Mouse (Mus musculus) liver, adult 2 months (tissue): ENCODE measurements around the gene Pax2. TPM values are rescaled to one million over a fixed set of nuclear protein-coding genes. Genes with fewer than 3 reads are reported as not detected.

Source experiments
- DNase-seq: peaks from one replicate; pipeline ENCODE4 v3.0.0-alpha.2; 2011; ENCODE audit warnings: low read depth, low spot score; ENCODE audit errors: extremely low read depth
- H3K27ac ChIP-seq: fragments of 200-500 bp; replicated peaks from 2 replicates; pipeline ENCODE4 v1.5.1; 2012; ENCODE audit warnings: low read depth, mild to moderate bottlenecking, control low read depth, inconsistent platforms, low read length; ENCODE audit not compliant: insufficient read depth
- H3K27me3 ChIP-seq: fragments of 200-500 bp; 2 replicates; pipeline ENCODE4 v1.6.1; 2012; ENCODE audit warnings: mild to moderate bottlenecking, moderate library complexity, low read length, inconsistent platforms; ENCODE audit not compliant: control insufficient read depth, insufficient read depth
- H3K36me3 ChIP-seq: fragments of 200-500 bp; 2 replicates; pipeline ENCODE4 v1.6.1; 2012; ENCODE audit warnings: low read length, inconsistent platforms; ENCODE audit not compliant: control insufficient read depth, insufficient read depth
- H3K4me1 ChIP-seq: fragments of 200-500 bp; 2 replicates; pipeline ENCODE4 v1.6.1; 2011; ENCODE audit warnings: low read length; ENCODE audit not compliant: control insufficient read depth, insufficient read depth
- H3K4me3 ChIP-seq: fragments of 200-500 bp; 2 replicates; pipeline ENCODE4 v1.5.1; 2011; ENCODE audit warnings: low read depth, mild to moderate bottlenecking, control low read depth, low read length, moderate library complexity; ENCODE audit not compliant: insufficient read depth
- H3K79me2 ChIP-seq: fragments of 200-500 bp; 2 replicates; pipeline ENCODE4 v1.6.1; 2012; ENCODE audit warnings: inconsistent platforms, mild to moderate bottlenecking, low read length, moderate library complexity; ENCODE audit not compliant: control insufficient read depth, insufficient read depth
- H3K9ac ChIP-seq: fragments of 200-500 bp; 2 replicates; pipeline ENCODE4 v1.6.1; 2012; ENCODE audit warnings: low read depth, mild to moderate bottlenecking, control low read depth, inconsistent platforms, low read length
- CTCF ChIP-seq: fragments of 200-500 bp; IDR thresholded peaks from 2 replicates; pipeline ENCODE4 v1.5.1; 2011; ENCODE audit warnings: low read depth, low read length, control low read depth
- POLR2A ChIP-seq: fragments of 200-500 bp; IDR thresholded peaks from 2 replicates; pipeline ENCODE4 v1.6.1; 2011; ENCODE audit warnings: low read length, control low read depth; ENCODE audit not compliant: insufficient read depth; ENCODE audit errors: extremely low read depth
- WGBS: fragments of 180-500 bp; shearing (Covaris S2); methylation state at CpG from one replicate; pipeline ENCODE4 v1.1.7; 2018; 5-methylcytosine and 5-hydroxymethylcytosine counted together
- polyA plus RNA-seq: library from polyadenylated mRNA; depleted of rRNA; stranded (reverse); fragments of >200 nt; gene quantifications from 2 replicates; pipeline ENCODE4 v1.2.3, GENCODE M21; 2012
- total RNA-seq: library from RNA; depleted of rRNA; stranded (reverse); fragments of >200 nt; gene quantifications from 2 replicates; pipeline ENCODE4 v1.2.3, GENCODE M21; 2014

Pax2 gene
- total and polyA plus RNA-seq, 2 experiments: not detected

DNA sequence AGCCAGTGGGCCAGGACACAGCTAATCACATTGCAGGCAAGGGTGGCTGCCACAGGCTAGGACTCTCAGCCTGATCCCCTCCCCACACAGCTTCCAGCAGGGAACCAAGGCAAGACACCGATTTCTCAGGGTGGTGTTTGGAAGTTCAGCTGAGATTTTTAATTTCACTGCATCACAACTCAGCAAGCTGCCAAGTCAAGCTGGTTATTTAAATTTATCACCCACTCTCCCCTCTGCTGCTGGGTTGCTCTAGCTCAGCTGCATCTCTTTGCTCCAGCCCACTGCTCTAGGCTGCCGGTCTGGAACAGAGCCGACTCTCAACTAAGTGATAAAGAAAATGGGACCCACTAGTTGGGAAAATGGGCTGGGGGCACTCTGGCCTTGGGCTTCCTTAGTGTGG is 65.7 kb downstream of the Pax2 start:
- H3K4me3 ChIP-seq: no peak overlapping the region
- H3K27me3 ChIP-seq: peaks cover 2% of the 10 kb centered on the region; the same call in 1 of the 2 replicates
- H3K4me1 ChIP-seq: no peaks in the 10 kb centered on the region
- no peak overlapping the region for H3K27ac ChIP-seq
- DNase-seq: no peak
- WGBS: 58% methylated on average over 3 of the region's 3 CpGs
- no peak overlapping the region for H3K9ac ChIP-seq
- TF ChIP-seq CTCF (no peak), POLR2A (no peak)
- H3K79me2 ChIP-seq: no peaks in the 10 kb centered on the region
- no peaks in the 10 kb centered on the region for H3K36me3 ChIP-seq

DNA sequence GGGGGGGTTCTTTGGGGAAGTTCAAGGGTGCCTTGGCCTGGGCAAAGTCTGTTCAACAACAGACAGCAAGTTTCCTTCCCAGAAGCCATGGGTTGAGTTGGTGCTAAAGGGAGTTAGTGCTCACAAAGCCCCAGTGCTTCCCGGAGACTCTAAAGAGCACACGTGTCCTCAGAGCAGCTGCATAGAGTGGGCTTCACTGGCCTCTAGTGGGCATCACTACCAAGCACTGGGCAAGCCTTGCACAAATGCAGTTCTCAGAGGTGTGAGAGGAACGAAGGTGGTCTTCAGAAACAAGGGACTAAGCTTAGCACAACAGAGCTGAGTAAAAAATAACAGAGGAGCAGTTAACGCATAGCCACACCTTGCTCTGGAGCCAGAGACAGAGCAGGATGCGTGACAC is 66.5 kb downstream of the Pax2 start:
- Histone ChIP-seq H3K4me1 (no peaks in the 10 kb centered on the region), H3K36me3 (no peaks in the 10 kb centered on the region), H3K27me3 (peaks cover 2% of the 10 kb centered on the region; the same call in 1 of the 2 replicates), H3K4me3 (no peak overlapping the region), H3K9ac (no peak overlapping the region), H3K79me2 (no peaks in the 10 kb centered on the region), H3K27ac (no peak overlapping the region)
- TF ChIP-seq CTCF: no peak
- TF ChIP-seq POLR2A: no peak
- WGBS: 63% methylated on average over 5 of the region's 5 CpGs
- DNase-seq: no peak

DNA sequence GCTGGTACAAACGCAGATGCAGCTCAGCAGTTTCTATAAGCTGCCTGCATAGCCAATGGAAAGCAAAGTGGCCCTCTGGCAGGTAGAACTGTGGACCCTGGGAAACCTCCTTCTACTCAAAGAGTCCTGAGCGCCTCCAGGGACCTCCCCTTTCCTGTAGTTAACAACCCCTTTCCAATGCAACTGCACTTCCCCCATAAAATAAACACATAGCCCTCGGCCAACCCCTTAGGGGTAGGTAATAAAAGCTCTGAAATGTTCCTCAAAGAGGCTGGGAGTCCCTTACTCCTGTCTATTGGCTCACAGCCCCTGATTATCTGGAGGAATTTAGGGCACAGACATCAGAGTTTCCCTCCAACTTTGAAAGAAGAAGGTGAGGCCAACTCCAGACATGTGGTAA is 67.8 kb downstream of the Pax2 start:
- WGBS: 44% methylated on average over 3 of the region's 3 CpGs
- TF ChIP-seq CTCF: no peak
- no peak for TF ChIP-seq POLR2A
- no peaks in the 10 kb centered on the region for H3K36me3 ChIP-seq
- H3K4me3 ChIP-seq: no peak overlapping the region
- no peak overlapping the region for H3K9ac ChIP-seq
- H3K4me1 ChIP-seq: no peaks in the 10 kb centered on the region
- DNase-seq: no peak
- no peaks in the 10 kb centered on the region for H3K79me2 ChIP-seq
- H3K27ac ChIP-seq: no peak overlapping the region
- peaks cover 2% of the 10 kb centered on the region; the same call in 1 of the 2 replicates for H3K27me3 ChIP-seq

DNA sequence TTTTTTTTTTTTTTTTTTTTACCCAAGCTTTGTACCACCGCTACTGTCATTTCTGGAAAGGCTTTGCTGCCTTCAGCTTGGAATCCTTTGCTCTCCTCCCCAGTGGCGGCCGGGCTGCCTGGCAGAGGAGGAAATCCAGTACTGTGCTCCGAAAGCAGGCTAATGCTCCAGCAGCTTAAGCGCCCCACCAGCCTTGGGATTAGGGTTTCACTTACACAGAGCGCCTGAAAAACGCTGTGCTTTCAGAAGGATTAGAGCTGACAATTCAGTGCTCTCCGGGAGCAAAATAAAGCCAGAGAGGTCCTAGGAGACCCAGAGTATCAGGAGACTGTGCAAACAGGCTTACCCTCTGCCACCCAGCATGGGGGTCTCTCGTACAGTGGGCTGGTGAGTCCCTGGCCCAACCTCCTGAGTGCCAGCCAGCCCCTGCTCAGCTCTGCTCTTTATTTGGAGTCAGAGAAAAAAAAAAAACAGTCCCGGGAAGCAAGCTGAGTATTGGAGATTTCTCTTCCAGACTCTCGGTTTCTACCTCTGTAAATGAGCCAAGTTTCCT is 69.4 kb downstream of the Pax2 start:
- Histone ChIP-seq H3K4me3 (no peak overlapping the region), H3K27ac (no peak overlapping the region), H3K4me1 (no peaks in the 10 kb centered on the region), H3K27me3 (peaks cover 2% of the 10 kb centered on the region; the same call in 1 of the 2 replicates), H3K9ac (no peak overlapping the region), H3K36me3 (no peaks in the 10 kb centered on the region), H3K79me2 (no peaks in the 10 kb centered on the region)
- TF ChIP-seq CTCF (no peak), POLR2A (no peak)
- no peak for DNase-seq
- WGBS: 19% methylated on average over 11 of the region's 11 CpGs

DNA sequence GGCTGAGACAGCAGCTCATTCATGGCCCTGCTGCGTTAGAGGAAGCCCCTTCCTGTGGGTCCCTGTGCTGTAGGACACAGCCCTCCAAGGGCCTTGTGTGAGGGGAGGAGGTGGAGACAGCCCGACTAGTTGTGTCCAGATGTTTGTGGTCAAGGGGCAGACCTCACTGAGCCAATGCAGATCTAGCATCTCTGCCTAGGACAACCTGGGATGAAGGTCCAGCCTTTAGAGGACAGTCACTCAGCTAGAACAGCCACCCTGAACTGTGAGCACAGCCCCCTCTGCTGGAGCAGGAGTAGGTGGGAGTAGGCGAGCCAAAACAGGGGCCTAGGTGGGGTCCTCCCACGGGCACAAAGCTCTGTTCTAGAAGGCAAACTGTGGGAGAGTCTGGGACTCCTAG is 70.0 kb downstream of the Pax2 start:
- 22% methylated on average over 4 of the region's 4 CpGs for WGBS
- Histone ChIP-seq H3K9ac (no peak overlapping the region), H3K4me3 (no peak overlapping the region), H3K4me1 (no peaks in the 10 kb centered on the region), H3K27me3 (peaks cover 2% of the 10 kb centered on the region; the same call in 1 of the 2 replicates), H3K36me3 (no peaks in the 10 kb centered on the region), H3K27ac (no peak overlapping the region), H3K79me2 (no peaks in the 10 kb centered on the region)
- no peak for TF ChIP-seq CTCF
- TF ChIP-seq POLR2A: no peak
- no peak for DNase-seq

DNA sequence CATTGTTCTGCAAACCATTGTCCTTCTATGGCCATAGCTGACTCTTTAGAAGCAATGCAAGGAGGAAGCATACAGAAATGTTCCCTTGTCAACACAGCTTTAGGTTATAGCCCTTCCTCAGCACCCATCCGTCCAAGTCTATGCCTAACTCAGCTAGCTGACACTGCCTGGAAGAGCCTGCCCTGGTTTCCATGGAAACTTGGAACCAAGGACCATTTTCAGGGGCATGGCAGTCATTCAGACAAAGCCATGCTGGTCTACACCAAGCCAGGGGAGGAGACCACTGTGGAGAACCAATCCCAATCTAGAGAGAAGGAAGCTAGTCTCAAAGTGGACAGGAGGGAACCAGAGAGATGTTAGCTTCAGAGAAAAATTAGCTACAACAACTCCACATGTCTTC is 77.5 kb downstream of the Pax2 start:
- Histone ChIP-seq H3K9ac (no peak overlapping the region), H3K27me3 (peaks cover 26% of the 10 kb centered on the region), H3K4me3 (no peak overlapping the region), H3K4me1 (no peaks in the 10 kb centered on the region), H3K79me2 (no peaks in the 10 kb centered on the region), H3K27ac (no peak overlapping the region), H3K36me3 (no peaks in the 10 kb centered on the region)
- TF ChIP-seq POLR2A (no peak), CTCF (no peak)
- WGBS: 36% methylated on average over 1 of the region's 1 CpGs
- no peak for DNase-seq
